Mouse (Mus musculus) limb, embryonic 13.5 days (tissue): ENCODE measurements around the gene Hist1h2bb. TPM values are rescaled to one million over a fixed set of nuclear protein-coding genes. Genes with fewer than 3 reads are reported as not detected.
"Not testable (repeated sequence)": the region's sequence is repeated elsewhere in the genome, so short reads cannot be mapped to it uniquely, and the experiment has no call there.

Experiments used
- ATAC-seq: fragments of 200-750 bp; cut with Nextera tagmentation; 2 replicates; pipeline ENCODE4 v1.8.0; 2017; ENCODE audit warnings: low read depth, moderate number of reproducible peaks, moderate TSS enrichment; ENCODE audit not compliant: low FRiP score
- H3K27ac ChIP-seq: fragments of 300-500 bp; sonication (generic); 2 replicates; pipeline ENCODE4 v1.5.1; 2015; ENCODE audit warnings: inconsistent platforms, mild to moderate bottlenecking, moderate library complexity
- H3K27me3 ChIP-seq: fragments of 300-500 bp; sonication (generic); 2 replicates; pipeline ENCODE4 v1.6.1; 2015; ENCODE audit warnings: mild to moderate bottlenecking, inconsistent platforms
- H3K36me3 ChIP-seq: fragments of 300-500 bp; sonication (generic); 2 replicates; pipeline ENCODE4 v1.6.1; 2015; ENCODE audit warnings: inconsistent platforms, mild to moderate bottlenecking, moderate library complexity
- H3K4me1 ChIP-seq: fragments of 300-500 bp; sonication (generic); 2 replicates; pipeline ENCODE4 v1.6.1; 2015; ENCODE audit warnings: inconsistent platforms
- H3K4me2 ChIP-seq: fragments of 300-500 bp; sonication (generic); replicated peaks from 2 replicates; pipeline ENCODE4 v1.6.1; 2015; ENCODE audit warnings: inconsistent platforms, mild to moderate bottlenecking, moderate library complexity
- H3K4me3 ChIP-seq: fragments of 300-500 bp; sonication (generic); 2 replicates; pipeline ENCODE4 v1.5.1; 2015; ENCODE audit warnings: moderate library complexity, mild to moderate bottlenecking, inconsistent platforms
- H3K9ac ChIP-seq: fragments of 300-500 bp; sonication (generic); 2 replicates; pipeline ENCODE4 v1.6.1; 2015; ENCODE audit warnings: mild to moderate bottlenecking, inconsistent platforms
- H3K9me3 ChIP-seq: fragments of 300-500 bp; sonication (generic); 2 replicates; pipeline ENCODE4 v1.6.1; 2016; ENCODE audit warnings: inconsistent platforms
- WGBS: fragments of 180-500 bp; shearing (Covaris S2); methylation state at CpG from one replicate; pipeline ENCODE4 v1.1.7; 2015; 5-methylcytosine and 5-hydroxymethylcytosine counted together
- polyA plus RNA-seq: library from polyadenylated mRNA; unstranded; fragments of >200 nt; fragmentation: Nextera tagmentation; extraction: Ambion mirVana; gene quantifications from 2 replicates; pipeline ENCODE4 v1.2.1, GENCODE M21; 2015

Hist1h2bb gene
- 2.2 and 3.1 TPM in 2 replicates for polyA plus RNA-seq

- H3K4me1 ChIP-seq = peaks cover 25% of the 10 kb centered on the region
- not testable (repeated sequence) for H3K9me3 ChIP-seq, H3K27me3 ChIP-seq, H3K36me3 ChIP-seq
- H3K4me2 ChIP-seq = peak within 1 kb of the TSS; percentile 69
- H3K27ac ChIP-seq = peak within 1 kb of the TSS; percentile 99
- under 1% methylated on average over 44 of the region's 58 CpGs for WGBS
- H3K4me3 ChIP-seq = peak within 1 kb of the TSS; percentile 49
- H3K9ac ChIP-seq = peak within 1 kb of the TSS; percentile 73
- peak; percentile 93 for ATAC-seq
Observed at GRCm38 (mm10) chr13:23746201-23747080, at the start of gene Hist1h2bb. Gene Hist1h2bb (plus strand): TSS chr13:23746734.

GRCm38 (mm10) chr13:23697491-23698299 is 48.8 kb upstream of the Hist1h2bb start:
- Histone ChIP-seq H3K4me3 (peak overlapping the region; percentile 40), H3K4me2 (peak overlapping the region; percentile 59), H3K27ac (peak overlapping the region; percentile 83), H3K9me3 (no peaks in the 10 kb centered on the region), H3K4me1 (peaks cover 21% of the 10 kb centered on the region), H3K36me3 (no peaks in the 10 kb centered on the region), H3K9ac (peak overlapping the region; percentile 56), H3K27me3 (no peaks in the 10 kb centered on the region)
- WGBS = under 1% methylated on average over 29 of the region's 32 CpGs
- ATAC-seq = peak; percentile 39

GRCm38 (mm10) chr13:23698300-23698693 is 48.2 kb upstream of the Hist1h2bb start, which contains the start of gene Hist1h4c:
Gene Hist1h4c (minus strand): TSS chr13:23698454.
- Histone ChIP-seq H3K4me3 (peak within 1 kb of the TSS; percentile 40), H3K9ac (peak within 1 kb of the TSS; percentile 56), H3K4me1 (peaks cover 21% of the 10 kb centered on the region), H3K27me3 (no peaks in the 10 kb centered on the region), H3K36me3 (no peaks in the 10 kb centered on the region), H3K9me3 (no peaks in the 10 kb centered on the region), H3K27ac (peak within 1 kb of the TSS; percentile 83), H3K4me2 (peak within 1 kb of the TSS; percentile 59)
- ATAC-seq = peak; percentile 96
- 0% methylated on average over 22 of the region's 22 CpGs for WGBS

GRCm38 (mm10) chr13:23698996-23699395 is 47.5 kb upstream of the Hist1h2bb start:
- Histone ChIP-seq H3K9ac (no peak overlapping the region), H3K4me3 (no peak overlapping the region), H3K36me3 (no peaks in the 10 kb centered on the region), H3K9me3 (no peaks in the 10 kb centered on the region), H3K4me2 (peak overlapping the region; percentile 54), H3K27ac (peak overlapping the region; percentile 79), H3K4me1 (peaks cover 21% of the 10 kb centered on the region), H3K27me3 (no peaks in the 10 kb centered on the region)
- ATAC-seq = no peak
- 72% methylated on average over 6 of the region's 6 CpGs for WGBS

DNA sequence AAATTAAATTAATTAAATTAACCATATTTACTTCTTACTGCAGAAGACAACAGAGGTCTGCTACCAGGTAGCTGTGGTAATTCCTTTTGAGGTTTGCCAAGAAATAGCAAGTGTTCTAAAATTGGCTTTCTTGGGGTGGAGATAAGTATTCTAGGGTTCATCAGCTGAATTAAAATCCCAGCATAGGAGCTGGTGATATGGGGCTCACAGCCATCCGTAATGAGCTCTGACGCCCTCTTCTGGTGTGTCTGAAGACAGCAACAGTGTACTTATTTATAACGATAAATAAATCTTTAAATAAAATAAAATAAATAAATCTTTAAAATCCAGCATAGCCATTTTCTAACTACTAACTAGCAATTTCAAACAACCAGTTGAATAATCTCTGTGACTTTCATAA is 46.8 kb upstream of the Hist1h2bb start:
- whole genome bisulfite sequencing = 67% methylated on average over 3 of the region's 3 CpGs
- H3K4me3 ChIP-seq = no peak overlapping the region
- H3K36me3 ChIP-seq = no peaks in the 10 kb centered on the region
- H3K27me3 ChIP-seq = no peaks in the 10 kb centered on the region
- no peak overlapping the region for H3K27ac ChIP-seq
- ATAC-seq = no peak
- H3K4me1 ChIP-seq = peaks cover 21% of the 10 kb centered on the region
- no peaks in the 10 kb centered on the region for H3K9me3 ChIP-seq
- H3K9ac ChIP-seq = no peak overlapping the region
- H3K4me2 ChIP-seq = no peak overlapping the region

DNA sequence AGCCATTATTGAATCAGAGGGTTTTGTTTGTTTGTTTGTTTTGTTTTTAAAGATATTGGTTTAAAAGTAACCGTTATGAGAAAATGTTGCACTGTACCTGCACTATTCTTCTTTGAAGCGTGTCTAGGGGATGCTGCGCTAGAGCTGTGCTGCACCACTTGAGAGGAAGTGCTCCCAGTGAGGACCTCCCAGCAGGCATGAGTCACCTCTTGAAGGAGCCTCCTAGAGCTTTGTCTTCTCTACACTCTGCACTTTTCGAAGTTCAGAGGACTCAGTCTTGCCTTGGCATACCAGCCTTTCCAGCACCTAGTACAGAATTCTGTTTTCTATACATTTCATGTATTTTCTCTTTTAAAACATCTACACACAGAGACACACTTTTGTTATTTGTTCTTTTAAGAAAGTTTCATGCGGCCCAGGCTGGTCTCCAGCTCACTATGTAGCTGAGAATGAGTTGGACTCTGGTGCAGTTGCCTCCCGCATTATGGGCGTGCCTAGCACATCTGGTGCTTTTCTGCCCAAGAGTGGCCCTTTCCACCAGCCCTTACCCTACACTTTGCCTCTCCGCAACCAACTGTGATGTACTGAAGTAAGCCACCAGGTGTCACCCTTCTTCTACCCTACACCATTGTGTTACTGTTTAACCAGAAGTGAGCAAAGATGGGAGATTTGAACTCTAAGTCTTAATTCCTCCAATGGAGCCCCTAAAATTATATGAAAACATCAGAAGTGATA is 45.6 kb upstream of the Hist1h2bb start:
- no peaks in the 10 kb centered on the region for H3K27me3 ChIP-seq
- no peak overlapping the region for H3K27ac ChIP-seq
- peak; percentile 33; the same call in 1 of the 2 replicates for ATAC-seq
- peaks cover 15% of the 10 kb centered on the region for H3K4me1 ChIP-seq
- no peaks in the 10 kb centered on the region for H3K9me3 ChIP-seq
- H3K4me3 ChIP-seq = no peak overlapping the region
- peak overlapping the region; percentile 25; the same call in 1 of the 2 replicates for H3K9ac ChIP-seq
- no peaks in the 10 kb centered on the region for H3K36me3 ChIP-seq
- WGBS = 33% methylated on average over 8 of the region's 8 CpGs
- no peak overlapping the region for H3K4me2 ChIP-seq

GRCm38 (mm10) chr13:23702220-23702619 is 44.3 kb upstream of the Hist1h2bb start:
- Histone ChIP-seq H3K27ac (no peak overlapping the region), H3K4me2 (no peak overlapping the region), H3K4me1 (peaks cover 12% of the 10 kb centered on the region; the same call in 1 of the 2 replicates), H3K4me3 (no peak overlapping the region), H3K9ac (no peak overlapping the region), H3K27me3 (no peaks in the 10 kb centered on the region), H3K9me3 (no peaks in the 10 kb centered on the region), H3K36me3 (no peaks in the 10 kb centered on the region)
- WGBS = 76% methylated on average over 4 of the region's 4 CpGs
- ATAC-seq = no peak

DNA sequence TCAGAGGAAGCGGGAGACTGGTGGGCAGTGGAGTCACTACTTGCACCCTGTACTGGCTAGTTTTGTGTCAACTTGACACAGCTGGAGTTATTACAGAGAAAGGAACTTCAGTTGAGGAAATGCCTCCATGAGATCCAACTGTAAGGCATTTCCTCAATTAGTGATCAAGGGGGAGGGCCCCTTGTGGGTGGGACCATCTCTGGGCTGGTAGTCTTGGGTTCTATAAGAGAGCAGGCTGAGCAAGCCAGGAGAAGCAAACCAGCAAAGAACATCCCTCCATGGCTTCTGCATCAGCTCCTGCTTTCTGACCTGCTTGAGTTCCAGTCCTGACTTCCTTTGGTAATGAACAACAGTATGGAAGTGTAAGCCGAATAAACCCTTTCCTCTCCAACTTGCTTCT is 43.7 kb upstream of the Hist1h2bb start:
- not testable (repeated sequence) for H3K27ac ChIP-seq, H3K4me3 ChIP-seq, H3K9me3 ChIP-seq, H3K4me2 ChIP-seq, ATAC-seq, H3K36me3 ChIP-seq, H3K27me3 ChIP-seq, H3K9ac ChIP-seq
- 82% methylated on average over 2 of the region's 2 CpGs for WGBS
- peaks cover 12% of the 10 kb centered on the region; the same call in 1 of the 2 replicates for H3K4me1 ChIP-seq

DNA sequence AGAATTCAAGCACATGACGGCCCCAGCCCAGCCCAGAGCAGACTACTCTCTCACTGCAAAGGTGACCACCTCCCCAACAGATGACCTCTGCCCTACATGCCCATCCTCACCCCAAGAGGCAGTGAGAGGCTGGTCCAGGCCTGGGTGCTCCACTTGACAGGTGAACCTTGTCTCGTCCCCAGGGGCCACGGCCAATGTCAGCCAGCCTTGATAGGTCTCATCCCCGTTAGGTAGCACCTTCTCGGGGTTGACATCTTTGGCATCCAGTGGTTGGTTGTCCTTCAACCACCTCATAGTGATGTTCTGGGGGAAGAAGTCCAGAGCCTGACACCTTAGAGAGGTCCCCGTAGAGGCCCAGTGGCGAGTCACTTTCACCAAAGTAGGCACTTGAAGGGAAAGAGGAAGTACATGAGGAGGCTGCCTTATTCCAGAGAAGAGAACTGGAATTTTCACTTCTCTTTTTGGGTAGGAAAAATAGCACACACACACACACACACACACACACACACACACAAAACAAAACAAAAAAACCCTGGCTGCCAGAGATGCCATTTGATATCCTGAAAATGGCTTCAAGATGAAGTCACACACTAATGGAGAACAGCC is 40.7 kb upstream of the Hist1h2bb start:
- 88% methylated on average over 7 of the region's 7 CpGs for WGBS
- H3K27ac ChIP-seq = no peak overlapping the region
- H3K9ac ChIP-seq = no peak overlapping the region
- no peaks in the 10 kb centered on the region for H3K9me3 ChIP-seq
- H3K36me3 ChIP-seq = no peaks in the 10 kb centered on the region
- H3K27me3 ChIP-seq = no peaks in the 10 kb centered on the region
- H3K4me1 ChIP-seq = peaks cover 23% of the 10 kb centered on the region
- no peak for ATAC-seq
- no peak overlapping the region for H3K4me3 ChIP-seq
- no peak overlapping the region for H3K4me2 ChIP-seq

- H3K9me3 ChIP-seq = no peaks in the 10 kb centered on the region
- H3K4me3 ChIP-seq = no peak overlapping the region
- no peak overlapping the region for H3K4me2 ChIP-seq
- ATAC-seq = no peak
- H3K27me3 ChIP-seq = no peaks in the 10 kb centered on the region
- no peaks in the 10 kb centered on the region for H3K36me3 ChIP-seq
- H3K4me1 ChIP-seq = peaks cover 21% of the 10 kb centered on the region
- WGBS = 87% methylated on average over 12 of the region's 12 CpGs
- H3K9ac ChIP-seq = no peak overlapping the region
- no peak overlapping the region for H3K27ac ChIP-seq
Observed at GRCm38 (mm10) chr13:23706771-23707170, 39.8 kb upstream of the Hist1h2bb start.

GRCm38 (mm10) chr13:23708041-23708440 is 38.5 kb upstream of the Hist1h2bb start:
- Histone ChIP-seq H3K4me2 (no peak overlapping the region), H3K4me3 (no peak overlapping the region), H3K9me3 (no peaks in the 10 kb centered on the region), H3K27me3 (no peaks in the 10 kb centered on the region), H3K27ac (no peak overlapping the region), H3K4me1 (peaks cover 21% of the 10 kb centered on the region), H3K36me3 (no peaks in the 10 kb centered on the region), H3K9ac (no peak overlapping the region)
- 89% methylated on average over 4 of the region's 4 CpGs for WGBS
- ATAC-seq = no peak
